Mouse (Mus musculus) olfactory bulb, adult 2 months (tissue): ENCODE data around the gene Ccdc62.

ENCODE experiments used
- CTCF ChIP-seq: fragments of 200-500 bp; IDR thresholded peaks from 2 replicates; pipeline ENCODE4 v1.5.1; 2012; ENCODE audit warnings: low read depth, mild to moderate bottlenecking, low read length, moderate library complexity; ENCODE audit not compliant: insufficient read depth
- POLR2A ChIP-seq: fragments of 200-500 bp; IDR thresholded peaks from 2 replicates; pipeline ENCODE4 v1.6.1; 2012; ENCODE audit warnings: mild to moderate bottlenecking, low read depth, low read length, moderate library complexity; ENCODE audit not compliant: insufficient read depth

GRCm38 (mm10) chr5:123884332-123884731 is 46.1 kb upstream of the Ccdc62 start:
- TF ChIP-seq CTCF = no peak
- no peak for TF ChIP-seq POLR2A
